Mouse (Mus musculus) limb, embryonic 14.5 days (tissue): ENCODE measurements around the gene Cd47. TPM values are rescaled to one million over a fixed set of nuclear protein-coding genes. Genes with fewer than 3 reads are reported as not detected.

Experiments
- ATAC-seq: fragments of 200-750 bp; cut with Nextera tagmentation; 2 replicates; pipeline ENCODE4 v1.8.0; 2017; ENCODE audit warnings: low read depth, moderate number of reproducible peaks, moderate TSS enrichment; ENCODE audit not compliant: low FRiP score
- DNase-seq: peaks from one replicate; pipeline ENCODE4 v3.0.0-alpha.2; 2015; ENCODE audit warnings: low spot score
- H3K27ac ChIP-seq: fragments of 300-500 bp; sonication (generic); replicated peaks from 2 replicates; pipeline ENCODE4 v1.5.1; 2014; ENCODE audit warnings: low read depth, mild to moderate bottlenecking, low read length, moderate library complexity, mixed read lengths
- H3K27me3 ChIP-seq: fragments of 300-500 bp; sonication (generic); 2 replicates; pipeline ENCODE4 v1.6.1; 2014; ENCODE audit warnings: low read length, mixed read lengths; ENCODE audit not compliant: control insufficient read depth, insufficient read depth
- H3K36me3 ChIP-seq: fragments of 300-500 bp; sonication (generic); 2 replicates; pipeline ENCODE4 v1.6.1; 2014; ENCODE audit warnings: mild to moderate bottlenecking, low read length, moderate library complexity, mixed read lengths; ENCODE audit not compliant: control insufficient read depth, insufficient read depth
- H3K4me1 ChIP-seq: fragments of 300-500 bp; sonication (generic); 2 replicates; pipeline ENCODE4 v1.6.1; 2014; ENCODE audit warnings: antibody characterized with exemption, low read length, mixed read lengths; ENCODE audit not compliant: control insufficient read depth, insufficient read depth
- H3K4me2 ChIP-seq: fragments of 300-500 bp; sonication (generic); replicated peaks from 2 replicates; pipeline ENCODE4 v1.6.1; 2014; ENCODE audit warnings: low read depth, mild to moderate bottlenecking, low read length, moderate library complexity; ENCODE audit not compliant: severe bottlenecking
- H3K4me3 ChIP-seq: fragments of 300-500 bp; sonication (generic); replicated peaks from 2 replicates; pipeline ENCODE4 v1.5.1; 2014; ENCODE audit warnings: low read length
- H3K9ac ChIP-seq: fragments of 300-500 bp; sonication (generic); 2 replicates; pipeline ENCODE4 v1.6.1; 2014; ENCODE audit warnings: mild to moderate bottlenecking, low read depth, low read length, moderate library complexity; ENCODE audit not compliant: severe bottlenecking
- H3K9me3 ChIP-seq: fragments of 300-500 bp; sonication (generic); 2 replicates; pipeline ENCODE4 v1.6.1; 2016; ENCODE audit warnings: low read length; ENCODE audit not compliant: control insufficient read depth
- POLR2A ChIP-seq: fragments of 200-500 bp; IDR thresholded peaks from 2 replicates; pipeline ENCODE4 v1.8.0; 2012; ENCODE audit warnings: inconsistent platforms, mild to moderate bottlenecking, moderate library complexity, borderline replicate concordance; ENCODE audit not compliant: insufficient read depth, insufficient read length; ENCODE audit errors: extremely low read depth
- WGBS: fragments of 180-500 bp; shearing (Covaris S2); extraction: QIAGEN DNeasy Blood & Tissue Kit; methylation state at CpG from one replicate; pipeline ENCODE4 v1.1.7; 2014; 5-methylcytosine and 5-hydroxymethylcytosine counted together
- polyA plus RNA-seq, 2 experiments: library from polyadenylated mRNA; depleted of rRNA in 1 of 2; stranded (reverse) in 1 of 2; unstranded in 1 of 2; fragments of >200 nt; fragmentation: Nextera tagmentation in 1 of 2; extraction: Ambion mirVana in 1 of 2; gene quantifications; 2 replicates each; pipeline versions ENCODE4 v1.2.1 to v1.2.3; 2012 to 2014

Gene Cd47
- polyA plus RNA-seq, 2 experiments, result 29.5 to 91.0 TPM

DNA sequence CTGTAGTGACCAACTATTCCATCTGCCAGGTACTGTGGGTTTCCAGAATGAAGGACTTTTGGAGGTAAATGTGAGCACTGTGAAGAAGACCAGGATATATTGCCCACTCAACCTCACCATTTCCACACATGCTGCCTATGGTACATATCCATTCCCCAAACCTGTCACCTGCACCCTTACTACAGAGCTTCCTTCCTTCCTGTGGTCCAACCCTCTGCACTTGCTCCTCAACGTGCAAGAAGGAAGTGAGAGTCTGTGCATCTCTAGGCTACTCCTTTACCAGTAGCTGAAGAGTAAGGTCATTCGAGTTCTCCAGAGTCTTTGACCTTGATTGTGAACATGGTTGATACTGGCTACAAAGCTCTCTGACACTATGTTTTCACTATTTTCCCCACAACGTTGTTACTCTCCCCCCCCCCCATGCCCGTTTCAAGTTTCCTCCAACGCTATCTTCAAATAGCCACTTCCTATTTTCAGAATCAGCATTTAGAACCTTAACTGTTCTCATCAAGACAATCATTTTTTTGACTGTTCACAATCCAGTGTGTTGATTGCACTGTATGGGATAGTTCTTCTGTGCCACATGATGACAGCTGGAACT, 18.7 kb upstream of the Cd47 start:
- Histone ChIP-seq H3K4me1 (no peaks in the 10 kb centered on the region), H3K27ac (no peak overlapping the region), H3K9ac (no peak overlapping the region), H3K9me3 (no peaks in the 10 kb centered on the region), H3K4me3 (no peak overlapping the region), H3K36me3 (no peaks in the 10 kb centered on the region), H3K4me2 (no peak overlapping the region), H3K27me3 (no peaks in the 10 kb centered on the region)
- TF ChIP-seq POLR2A, result no peak
- DNase-seq (no peak), ATAC-seq (no peak)
- 84% methylated on average over 5 of the region's 5 CpGs for WGBS

DNA sequence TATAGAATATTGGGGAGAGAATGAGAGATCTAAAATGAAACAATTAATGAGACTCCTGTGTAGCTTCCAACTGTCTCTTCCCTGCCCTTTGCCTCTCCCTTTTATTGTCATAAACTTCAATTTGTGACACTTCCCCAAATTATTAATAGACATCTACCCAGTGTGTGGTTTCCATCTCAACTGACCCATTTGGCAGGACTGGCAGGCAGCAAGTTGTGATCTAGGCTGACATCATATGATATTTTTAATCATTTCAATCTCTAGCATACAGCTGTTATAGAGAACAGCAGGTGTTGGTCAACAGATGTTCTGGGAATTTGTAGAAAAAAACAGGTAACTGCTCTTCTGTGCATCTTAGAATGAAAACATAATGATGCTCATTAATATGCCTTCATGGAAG, 17.0 kb upstream of the Cd47 start:
- Histone ChIP-seq H3K27ac (no peak overlapping the region), H3K9ac (no peak overlapping the region), H3K4me2 (no peak overlapping the region), H3K9me3 (no peaks in the 10 kb centered on the region), H3K36me3 (no peaks in the 10 kb centered on the region), H3K4me1 (no peaks in the 10 kb centered on the region), H3K27me3 (no peaks in the 10 kb centered on the region), H3K4me3 (no peak overlapping the region)
- no peak for ATAC-seq
- TF ChIP-seq POLR2A, result no peak
- no peak for DNase-seq

DNA sequence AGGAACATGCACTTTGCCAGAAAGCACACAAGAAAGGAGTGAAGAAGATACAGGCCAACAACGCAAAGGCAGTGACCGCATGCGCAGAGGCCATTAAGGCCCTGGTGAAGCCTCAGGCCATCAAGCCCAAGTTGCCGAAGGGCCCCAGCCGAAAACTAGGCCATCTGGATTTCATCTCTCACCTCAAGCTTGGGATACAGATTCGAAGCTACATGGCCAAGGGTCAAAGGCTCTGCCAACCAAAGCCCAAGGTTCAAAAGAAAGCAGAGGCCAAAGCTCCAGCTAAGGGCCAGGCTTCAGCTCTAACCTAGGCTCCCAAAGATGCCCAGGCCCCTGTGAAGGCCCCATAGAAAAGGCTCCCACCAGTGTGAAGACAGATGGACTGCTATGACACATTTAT, 14.2 kb upstream of the Cd47 start:
- DNase-seq (no peak), ATAC-seq (no peak)
- 73% methylated on average over 6 of the region's 6 CpGs for WGBS
- H3K9me3 ChIP-seq, result no peaks in the 10 kb centered on the region
- H3K36me3 ChIP-seq, result no peaks in the 10 kb centered on the region
- no peak overlapping the region for H3K9ac ChIP-seq
- no peak overlapping the region for H3K4me3 ChIP-seq
- no peak for TF ChIP-seq POLR2A
- H3K4me1 ChIP-seq, result no peaks in the 10 kb centered on the region
- H3K27ac ChIP-seq, result no peak overlapping the region
- no peaks in the 10 kb centered on the region for H3K27me3 ChIP-seq
- H3K4me2 ChIP-seq, result no peak overlapping the region

DNA sequence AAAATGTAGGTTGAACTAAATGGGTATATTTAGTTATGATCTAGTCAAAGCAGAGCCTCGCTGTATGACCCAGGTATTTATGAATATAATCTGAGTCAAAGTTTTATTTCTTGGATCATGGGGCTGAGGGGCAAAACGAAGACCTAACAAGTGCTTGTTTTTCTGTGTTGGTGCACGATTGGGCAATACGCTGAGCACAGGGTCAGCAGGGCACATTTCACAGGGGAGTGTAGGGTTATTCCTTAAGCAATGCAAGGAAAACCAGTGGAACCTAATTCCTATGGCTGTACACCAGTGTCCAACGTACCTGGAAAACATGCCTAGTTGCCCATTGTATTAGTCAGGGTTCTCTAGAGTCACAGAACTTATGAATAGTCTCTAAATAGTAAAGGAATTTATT, 12.6 kb upstream of the Cd47 start:
- ATAC-seq (no peak), DNase-seq (no peak)
- H3K27me3 ChIP-seq, result no peaks in the 10 kb centered on the region
- TF ChIP-seq POLR2A, result no peak
- H3K9ac ChIP-seq, result no peak overlapping the region
- peaks cover 4% of the 10 kb centered on the region for H3K4me1 ChIP-seq
- H3K9me3 ChIP-seq, result no peaks in the 10 kb centered on the region
- H3K27ac ChIP-seq, result no peak overlapping the region
- H3K4me2 ChIP-seq, result no peak overlapping the region
- 89% methylated on average over 5 of the region's 5 CpGs for WGBS
- H3K36me3 ChIP-seq, result no peaks in the 10 kb centered on the region
- no peak overlapping the region for H3K4me3 ChIP-seq

DNA sequence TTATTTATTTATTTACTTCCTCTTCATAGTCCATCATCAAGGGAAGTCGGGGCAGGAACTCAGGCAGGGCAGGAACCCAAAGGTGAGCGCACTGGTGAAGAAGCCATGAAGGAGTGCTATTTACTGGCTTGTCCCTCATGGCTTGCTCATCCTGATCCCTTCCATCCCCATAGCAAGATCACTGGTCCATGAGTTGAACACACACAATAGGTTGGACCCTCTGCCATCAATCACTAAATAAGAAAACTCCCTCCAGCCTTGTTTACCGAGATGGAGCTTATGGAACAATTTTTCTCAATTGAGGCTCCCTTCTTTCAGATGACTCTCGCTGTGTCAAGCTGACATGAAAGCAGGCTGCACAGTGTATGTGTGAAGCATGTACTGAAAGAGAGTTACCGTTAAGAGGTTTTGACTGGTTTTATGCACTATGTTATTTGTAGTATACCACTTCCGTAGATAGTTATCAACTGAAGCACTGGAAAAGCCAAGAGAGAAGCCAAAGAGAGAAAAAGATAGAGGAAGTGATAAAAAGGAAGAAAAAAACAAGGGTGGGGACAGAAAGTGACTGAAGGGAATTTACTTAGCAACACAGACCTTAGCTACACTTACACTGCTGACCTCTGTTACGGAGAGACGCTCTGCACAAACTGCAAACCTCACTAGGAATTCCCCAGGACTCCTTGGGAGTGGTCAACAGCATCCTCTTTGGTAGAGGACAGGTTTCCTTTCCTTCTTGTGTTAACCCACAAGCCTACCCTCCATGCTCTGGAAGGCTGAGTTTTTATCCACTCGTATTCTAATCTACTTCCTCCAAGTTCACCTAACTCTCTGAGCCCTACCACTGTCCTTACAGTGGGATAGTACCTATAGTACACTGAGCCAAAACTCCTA, 9.5 kb upstream of the Cd47 start:
- no peak for TF ChIP-seq POLR2A
- WGBS, result 89% methylated on average over 9 of the region's 9 CpGs
- ATAC-seq, result no peak

More for the DNA sequence above, 9.5 kb upstream of the Cd47 start:
- no peak overlapping the region for H3K4me2 ChIP-seq
- no peak for DNase-seq
- no peak overlapping the region for H3K9ac ChIP-seq
- no peak overlapping the region for H3K4me3 ChIP-seq
- H3K4me1 ChIP-seq, result peaks cover 4% of the 10 kb centered on the region
- no peaks in the 10 kb centered on the region for H3K27me3 ChIP-seq
- no peak overlapping the region for H3K27ac ChIP-seq
- no peaks in the 10 kb centered on the region for H3K9me3 ChIP-seq
- no peaks in the 10 kb centered on the region for H3K36me3 ChIP-seq
